Mouse (Mus musculus) ES-Bruce4 (cell line): ENCODE measurements around the gene Mfap1b. TPM values are rescaled to one million over a fixed set of nuclear protein-coding genes. Genes with fewer than 3 reads are reported as not detected.
"Not testable (repeated sequence)": the region's sequence is repeated elsewhere in the genome, so short reads cannot be mapped to it uniquely, and the experiment has no call there.

Experiments
- H3K27ac ChIP-seq: 2 replicates; pipeline ENCODE4 v1.5.1; 2012; ENCODE audit warnings: low read length, inconsistent platforms; ENCODE audit not compliant: insufficient read depth
- H3K27me3 ChIP-seq: 2 replicates; pipeline ENCODE4 v1.6.1; 2012; ENCODE audit warnings: mild to moderate bottlenecking, low read length, inconsistent platforms; ENCODE audit not compliant: control insufficient read depth, poor library complexity, insufficient read depth, severe bottlenecking
- H3K36me3 ChIP-seq: 2 replicates; pipeline ENCODE4 v1.6.1; 2012; ENCODE audit warnings: inconsistent platforms, mild to moderate bottlenecking, low read length, moderate library complexity; ENCODE audit not compliant: control insufficient read depth, poor library complexity, insufficient read depth, severe bottlenecking
- H3K4me1 ChIP-seq: one replicate; pipeline ENCODE4 v1.8.1; 2011; ENCODE audit warnings: low read length; ENCODE audit not compliant: control insufficient read depth, insufficient read depth
- H3K4me3 ChIP-seq: 2 replicates; pipeline ENCODE4 v1.5.1; 2011; ENCODE audit warnings: low read depth, mild to moderate bottlenecking, low read length
- H3K9ac ChIP-seq: 2 replicates; pipeline ENCODE4 v1.6.1; 2012; ENCODE audit warnings: low read depth, mild to moderate bottlenecking, inconsistent platforms; ENCODE audit not compliant: poor library complexity, severe bottlenecking
- H3K9me3 ChIP-seq: replicated peaks from 2 replicates; pipeline ENCODE4 v1.6.1; 2012; ENCODE audit warnings: mild to moderate bottlenecking, low read length, inconsistent platforms; ENCODE audit not compliant: control insufficient read depth, poor library complexity, insufficient read depth, severe bottlenecking
- CTCF ChIP-seq: IDR thresholded peaks from one replicate; pipeline ENCODE4 v1.8.1; 2011; ENCODE audit warnings: low read depth, low read length
- EP300 ChIP-seq: IDR thresholded peaks from 2 replicates; pipeline ENCODE4 v1.6.1; 2011; ENCODE audit warnings: low read depth, low read length; ENCODE audit not compliant: insufficient read depth
- POLR2A ChIP-seq: IDR thresholded peaks from one replicate; pipeline ENCODE4 v1.8.1; 2011; ENCODE audit warnings: low read length; ENCODE audit not compliant: insufficient read depth
- polyA plus RNA-seq: library from polyadenylated mRNA; stranded (reverse); fragments of >200 nt; gene quantifications from 2 replicates; pipeline ENCODE4 v1.2.4, GENCODE M21; 2011; ENCODE audit warnings: low read depth; ENCODE audit not compliant: missing spikeins, insufficient read depth, insufficient read length

Mfap1b gene
- polyA plus RNA-seq, 1 experiment, result 28.0 TPM

GRCm38 (mm10) chr2:121511401-121511800 lies 37.5 kb upstream of the Mfap1b start:
- peaks cover 14% of the 10 kb centered on the region for H3K36me3 ChIP-seq
- H3K9ac ChIP-seq, result no peak overlapping the region
- no peaks in the 10 kb centered on the region for H3K27me3 ChIP-seq
- H3K4me3 ChIP-seq, result no peak overlapping the region
- TF ChIP-seq CTCF (no peak), POLR2A (no peak), EP300 (no peak)
- H3K9me3 ChIP-seq, result no peaks in the 10 kb centered on the region
- no peaks in the 10 kb centered on the region for H3K4me1 ChIP-seq
- no peak overlapping the region for H3K27ac ChIP-seq

- Histone ChIP-seq H3K36me3 (peaks cover 11% of the 10 kb centered on the region), H3K27me3 (no peaks in the 10 kb centered on the region), H3K4me3 (peak overlapping the region; percentile 45), H3K9me3 (no peaks in the 10 kb centered on the region), H3K9ac (peak overlapping the region; percentile 20), H3K27ac (peak overlapping the region; percentile 29; the same call in 1 of the 2 replicates), H3K4me1 (no peaks in the 10 kb centered on the region)
- TF ChIP-seq EP300 (no peak), POLR2A (no peak), CTCF (no peak)
These were observed 35.7 kb upstream of the Mfap1b start for GRCm38 (mm10) chr2:121509584-121509983.

GRCm38 (mm10) chr2:121507951-121508330 lies 34.1 kb upstream of the Mfap1b start:
- Histone ChIP-seq H3K4me1 (no peaks in the 10 kb centered on the region), H3K27me3 (no peaks in the 10 kb centered on the region), H3K4me3 (no peak overlapping the region), H3K27ac (no peak overlapping the region), H3K9me3 (no peaks in the 10 kb centered on the region), H3K9ac (peak overlapping the region; percentile 82), H3K36me3 (peaks cover 11% of the 10 kb centered on the region)
- TF ChIP-seq POLR2A (no peak), EP300 (no peak), CTCF (no peak)

GRCm38 (mm10) chr2:121507173-121507950 lies 33.5 kb upstream of the Mfap1b start:
- Histone ChIP-seq H3K27ac (no peak overlapping the region), H3K9me3 (no peaks in the 10 kb centered on the region), H3K4me3 (peak overlapping the region; percentile 84), H3K27me3 (no peaks in the 10 kb centered on the region), H3K9ac (peak overlapping the region; percentile 82), H3K4me1 (no peaks in the 10 kb centered on the region), H3K36me3 (peaks cover 11% of the 10 kb centered on the region)
- no peak for TF ChIP-seq EP300
- no peak for TF ChIP-seq POLR2A
- no peak for TF ChIP-seq CTCF

GRCm38 (mm10) chr2:121505942-121506882 lies 32.3 kb upstream of the Mfap1b start, which contains the start of the genes Mfap1a and Wdr76:
Mfap1a (minus strand) TSS chr2:121506665.
Wdr76 (plus strand) TSS chr2:121506723.
- H3K4me3 ChIP-seq, result peak within 1 kb of the TSS; percentile 84
- not testable (repeated sequence) for H3K9me3 ChIP-seq, H3K4me1 ChIP-seq, H3K27ac ChIP-seq, H3K36me3 ChIP-seq, H3K27me3 ChIP-seq
- peak within 1 kb of the TSS; percentile 82 for H3K9ac ChIP-seq
- TF ChIP-seq EP300 (0 out of 2 replicates have a peak, but pooled peaks have one; percentile 46), POLR2A (peak; percentile 89)

GRCm38 (mm10) chr2:121501550-121501949 lies 27.7 kb upstream of the Mfap1b start:
- not testable (repeated sequence) for H3K27me3 ChIP-seq, H3K27ac ChIP-seq, H3K4me3 ChIP-seq, H3K36me3 ChIP-seq, H3K4me1 ChIP-seq, H3K9me3 ChIP-seq, H3K9ac ChIP-seq

- H3K4me1 ChIP-seq, H3K36me3 ChIP-seq, H3K4me3 ChIP-seq, H3K27ac ChIP-seq, H3K9me3 ChIP-seq, H3K27me3 ChIP-seq, H3K9ac ChIP-seq: not testable (repeated sequence)
These were observed 10.5 kb upstream of the Mfap1b start for GRCm38 (mm10) chr2:121484403-121484802.
